8 mouse cellular contexts compared by ENCODE assay signal in the genomic region with DNA sequence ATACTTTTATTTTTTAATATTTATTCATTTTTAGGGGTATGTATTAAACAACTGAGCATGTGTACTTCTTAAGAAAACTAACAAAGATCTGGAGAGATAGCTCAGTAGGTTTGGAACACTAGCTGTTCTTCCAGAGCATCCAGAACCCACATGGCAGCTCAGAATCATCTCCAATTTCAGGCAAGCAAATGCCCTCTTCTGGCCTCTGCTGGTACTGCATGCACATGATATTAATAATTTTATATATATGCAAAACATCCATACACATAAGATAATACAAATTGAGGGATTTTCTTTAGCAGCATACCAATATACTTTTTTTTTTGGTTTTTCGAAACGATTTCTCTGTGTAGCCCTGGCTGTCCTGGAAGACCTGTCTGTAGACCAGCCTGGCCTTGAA. TPM values are rescaled to one million over a fixed set of nuclear protein-coding genes. Genes with fewer than 3 reads are reported as not detected.
DNase-seq lines count a peak whose midpoint lies in the region; ATAC-seq and TF ChIP-seq lines count a peak whose summit lies in the region.

No protein-coding gene starts in this region.

- no peak overlapping the region for H3K4me2 ChIP-seq in kidney, postnatal 0 days (ENCODE audit: low read length)
- no peak overlapping the region for H3K4me2 ChIP-seq in kidney, embryonic 14.5 days (replicated peaks; ENCODE audit: low read depth, low read length)

- H3K9ac ChIP-seq in kidney, postnatal 0 days (ENCODE audit: low read depth, low read length): no peak overlapping the region
- H3K9ac ChIP-seq in kidney, embryonic 14.5 days (ENCODE audit: low read depth, low read length): no peak overlapping the region

- 72% methylated on average over 2 of the region's 2 CpGs for WGBS in kidney, postnatal 0 days
- 87% methylated on average over 2 of the region's 2 CpGs for WGBS in kidney, embryonic 14.5 days
- WGBS in limb, embryonic 10.5 days: 81% methylated on average over 2 of the region's 2 CpGs
- 68% methylated on average over 2 of the region's 2 CpGs for WGBS in small intestine, adult 2 months

- TF ChIP-seq POLR2A in small intestine, adult 2 months (IDR thresholded peaks at IDR 0.05; ENCODE audit: low read depth, low read length): no peak

- H3K36me3 ChIP-seq in kidney, postnatal 0 days (ENCODE audit: insufficient read depth, low read length): 0 out of 2 replicates have a peak, but pooled peaks cover 1% of the 10 kb centered on the region
- no peaks in the 10 kb centered on the region for H3K36me3 ChIP-seq in kidney, embryonic 14.5 days (ENCODE audit: control insufficient read depth, insufficient read depth, low read length)
- no peaks in the 10 kb centered on the region for H3K36me3 ChIP-seq in limb, embryonic 10.5 days
- peaks cover 3% of the 10 kb centered on the region; the same call in 1 of the 2 replicates for H3K36me3 ChIP-seq in small intestine, adult 2 months (ENCODE audit: control insufficient read depth, insufficient read depth, low read length)

- peak; percentile 59 for DNase-seq in adrenal gland, postnatal 14 days
- no peak for DNase-seq in adrenal gland, adult 8-10 months
- peak; percentile 44 for DNase-seq in kidney, postnatal 0 days (ENCODE audit: low spot score)
- no peak for DNase-seq in Patski (ENCODE audit: low read depth, low spot score)
- peak; percentile 43 for DNase-seq in forelimb bud, embryonic 11.5 days (ENCODE audit: low read depth, low spot score)
- DNase-seq in limb, embryonic 10.5 days (ENCODE audit: low spot score): peak; percentile 44

- ATAC-seq in kidney, postnatal 0 days (replicated peaks; ENCODE audit: low FRiP score, low read depth): no peak
- ATAC-seq in kidney, embryonic 14.5 days (ENCODE audit: low FRiP score, low TSS enrichment): no peak
- ATAC-seq in Patski: no peak

- no peak overlapping the region for H3K27ac ChIP-seq in kidney, postnatal 0 days
- no peak overlapping the region for H3K27ac ChIP-seq in kidney, embryonic 14.5 days (ENCODE audit: low read depth, low read length)
- H3K27ac ChIP-seq in limb, embryonic 10.5 days: no peak overlapping the region
- no peak overlapping the region for H3K27ac ChIP-seq in small intestine, adult 2 months (ENCODE audit: insufficient read depth, low read depth, low read length)

- no peaks in the 10 kb centered on the region for H3K27me3 ChIP-seq in kidney, postnatal 0 days (ENCODE audit: insufficient read depth, low read length)
- H3K27me3 ChIP-seq in kidney, embryonic 14.5 days (ENCODE audit: control insufficient read depth, insufficient read depth, low read length): no peaks in the 10 kb centered on the region
- H3K27me3 ChIP-seq in Patski: no peaks in the 10 kb centered on the region
- H3K27me3 ChIP-seq in limb, embryonic 10.5 days (ENCODE audit: low read depth, poor library complexity, severe bottlenecking): no peaks in the 10 kb centered on the region
- no peaks in the 10 kb centered on the region for H3K27me3 ChIP-seq in small intestine, adult 2 months (ENCODE audit: control insufficient read depth, insufficient read depth, low read length)

- peak; percentile 77 for TF ChIP-seq CTCF in kidney, postnatal 0 days (IDR thresholded peaks at IDR 0.05; ENCODE audit: low read depth)
- TF ChIP-seq CTCF in Patski (IDR thresholded peaks at IDR 0.05): peak; percentile 86
- peak; percentile 31; the same call in 1 of the 2 replicates for TF ChIP-seq CTCF in small intestine, adult 2 months (IDR thresholded peaks at IDR 0.05; ENCODE audit: extremely low read depth, insufficient read length, insufficient replicate concordance, low read depth, low read length)

- no peaks in the 10 kb centered on the region for H3K9me3 ChIP-seq in kidney, postnatal 0 days (replicated peaks; ENCODE audit: low read length)
- H3K9me3 ChIP-seq in kidney, embryonic 14.5 days (ENCODE audit: control insufficient read depth, low read length): no peaks in the 10 kb centered on the region
- no peaks in the 10 kb centered on the region for H3K9me3 ChIP-seq in limb, embryonic 10.5 days (replicated peaks)

- POLR2A ChIA-PET in Patski (lab: Charles Lee): interaction anchor here (2.0 kb wide), 1 partner anchor 165 kb away, joined by 6 read pairs; no protein-coding TSS in a partner anchor

- in situ Hi-C loops in Patski (cut with MboI; ENCODE audit: low pct_unique_long_range_greater_than_20kb): loop anchor here (5.0 to 10.0 kb wide), 3 partner anchors 151 to 859 kb away; no protein-coding TSS in a partner anchor

- no peak overlapping the region for H3K4me3 ChIP-seq in kidney, postnatal 0 days (replicated peaks; ENCODE audit: low read depth, low read length)
- H3K4me3 ChIP-seq in kidney, embryonic 14.5 days (ENCODE audit: low read length): no peak overlapping the region
- no peak overlapping the region for H3K4me3 ChIP-seq in limb, embryonic 10.5 days
- H3K4me3 ChIP-seq in small intestine, adult 2 months (ENCODE audit: low read depth, low read length): no peak overlapping the region

- H3K4me1 ChIP-seq in kidney, postnatal 0 days (replicated peaks; ENCODE audit: insufficient read depth, low read length): peaks cover 9% of the 10 kb centered on the region
- H3K4me1 ChIP-seq in kidney, embryonic 14.5 days (ENCODE audit: control insufficient read depth, insufficient read depth, low read length): no peaks in the 10 kb centered on the region; the same call in 1 of the 2 replicates
- peaks cover 7% of the 10 kb centered on the region for H3K4me1 ChIP-seq in limb, embryonic 10.5 days
- H3K4me1 ChIP-seq in small intestine, adult 2 months (ENCODE audit: control insufficient read depth, insufficient read depth, insufficient read length, low read length): peaks cover 3% of the 10 kb centered on the region; the same call in 1 of the 2 replicates

- CTCF ChIA-PET in Patski (lab: Charles Lee): interaction anchor here (0.8 to 1.5 kb wide), 9 partner anchors 11 to 302 kb away, joined by 3 to 7 read pairs (median 4); no protein-coding TSS in a partner anchor

RNA-seq across cellular contexts. Expression of gene Pyroxd1, which starts 1.9 kb away (rescaled TPM):
- total RNA-seq in adrenal gland, postnatal 14 days (2021): 11.9 and 12.6 TPM in 2 replicates
- total RNA-seq in adrenal gland, adult 8-10 months (2022): 10 to 100 TPM; 13.0 to 18.0 (median 14.1) TPM
- 21.1 and 24.1 TPM in 2 replicates for polyA plus RNA-seq in kidney, postnatal 0 days (2015; fragmentation: Nextera tagmentation; extraction: Ambion mirVana)
- polyA plus RNA-seq in kidney, embryonic 14.5 days (2014; fragmentation: Nextera tagmentation; extraction: Ambion mirVana): 17.3 and 19.6 TPM in 2 replicates
- polyA plus RNA-seq in Patski (2021): 33.0 TPM
- 13.5 and 17.0 TPM in 2 replicates for polyA plus RNA-seq in limb, embryonic 10.5 days (2016; fragmentation: Nextera tagmentation; extraction: Ambion mirVana)
- 3.4 and 5.6 TPM in 2 replicates for polyA plus RNA-seq in small intestine, adult 2 months (2012; rRNA removed)

RNA-seq across cellular contexts. Expression of gene Slco1a5, which starts 20.8 kb away (rescaled TPM):
- not detected in 2 replicates for total RNA-seq in adrenal gland, postnatal 14 days (2021)
- total RNA-seq in adrenal gland, adult 8-10 months (2022): not detected
- 0.09 and 0.10 TPM in 2 replicates for polyA plus RNA-seq in kidney, postnatal 0 days (2015; fragmentation: Nextera tagmentation; extraction: Ambion mirVana)
- polyA plus RNA-seq in kidney, embryonic 14.5 days (2014; fragmentation: Nextera tagmentation; extraction: Ambion mirVana): 0.12 TPM in 1 of 2 replicates, not detected in the other
- polyA plus RNA-seq in Patski (2021): 6.0 TPM
- 0.06 TPM in 1 of 2 replicates, not detected in the other for polyA plus RNA-seq in limb, embryonic 10.5 days (2016; fragmentation: Nextera tagmentation; extraction: Ambion mirVana)
- polyA plus RNA-seq in small intestine, adult 2 months (2012; rRNA removed): not detected in 2 replicates

RNA-seq across cellular contexts. Expression of gene Recql, which starts 43.3 kb away (rescaled TPM):
- 15.5 and 19.2 TPM in 2 replicates for total RNA-seq in adrenal gland, postnatal 14 days (2021)
- 10 to 100 TPM; 13.4 to 26.5 (median 19.8) TPM for total RNA-seq in adrenal gland, adult 8-10 months (2022)
- 14.9 and 17.1 TPM in 2 replicates for polyA plus RNA-seq in kidney, postnatal 0 days (2015; fragmentation: Nextera tagmentation; extraction: Ambion mirVana)
- 18.3 and 30.8 TPM in 2 replicates for polyA plus RNA-seq in kidney, embryonic 14.5 days (2014; fragmentation: Nextera tagmentation; extraction: Ambion mirVana)
- 16.1 TPM for polyA plus RNA-seq in Patski (2021)
- 30.0 and 31.5 TPM in 2 replicates for polyA plus RNA-seq in limb, embryonic 10.5 days (2016; fragmentation: Nextera tagmentation; extraction: Ambion mirVana)
- 1.5 and 2.1 TPM in 2 replicates for polyA plus RNA-seq in small intestine, adult 2 months (2012; rRNA removed)

RNA-seq across cellular contexts. Expression of gene Golt1b, which starts 43.5 kb away (rescaled TPM):
- 32.9 and 33.3 TPM in 2 replicates for total RNA-seq in adrenal gland, postnatal 14 days (2021)
- 10 to 100 TPM; 27.6 to 34.6 (median 32.3) TPM for total RNA-seq in adrenal gland, adult 8-10 months (2022)
- polyA plus RNA-seq in kidney, postnatal 0 days (2015; fragmentation: Nextera tagmentation; extraction: Ambion mirVana): 68.7 and 79.5 TPM in 2 replicates
- polyA plus RNA-seq in kidney, embryonic 14.5 days (2014; fragmentation: Nextera tagmentation; extraction: Ambion mirVana): 110 and 122 TPM in 2 replicates
- polyA plus RNA-seq in Patski (2021): 44.6 TPM
- polyA plus RNA-seq in limb, embryonic 10.5 days (2016; fragmentation: Nextera tagmentation; extraction: Ambion mirVana): 115 and 125 TPM in 2 replicates
- polyA plus RNA-seq in small intestine, adult 2 months (2012; rRNA removed): 0.98 and 1.9 TPM in 2 replicates

RNA-seq across cellular contexts. Expression of gene Iapp, which starts 45.3 kb away (rescaled TPM):
- not detected in 2 replicates for total RNA-seq in adrenal gland, postnatal 14 days (2021)
- not detected for total RNA-seq in adrenal gland, adult 8-10 months (2022)
- polyA plus RNA-seq in kidney, postnatal 0 days (2015; fragmentation: Nextera tagmentation; extraction: Ambion mirVana): 0.33 and 0.51 TPM in 2 replicates
- not detected in 2 replicates for polyA plus RNA-seq in kidney, embryonic 14.5 days (2014; fragmentation: Nextera tagmentation; extraction: Ambion mirVana)
- polyA plus RNA-seq in Patski (2021): 0.35 TPM
- polyA plus RNA-seq in limb, embryonic 10.5 days (2016; fragmentation: Nextera tagmentation; extraction: Ambion mirVana): not detected in 2 replicates
- polyA plus RNA-seq in small intestine, adult 2 months (2012; rRNA removed): 1.8 and 2.1 TPM in 2 replicates

Comparison
In these comparisons a context has a peak if more than half of its experiments do, and no peak if none do; other contexts are left out.
1. DNase-seq: peak in adrenal gland, postnatal 14 days (single experiment), kidney, postnatal 0 days (single experiment), forelimb bud, embryonic 11.5 days (single experiment) and limb, embryonic 10.5 days (single experiment); none in adrenal gland, adult 8-10 months (single experiment) and Patski (single experiment).
2. CTCF ChIP-seq: peak in every context shown above with its lines; median percentile 86 in Patski; 77 in kidney, postnatal 0 days; 31 in small intestine, adult 2 months.